Comparison of ENCODE assay signal across 2 mouse cellular contexts in the genomic region with DNA sequence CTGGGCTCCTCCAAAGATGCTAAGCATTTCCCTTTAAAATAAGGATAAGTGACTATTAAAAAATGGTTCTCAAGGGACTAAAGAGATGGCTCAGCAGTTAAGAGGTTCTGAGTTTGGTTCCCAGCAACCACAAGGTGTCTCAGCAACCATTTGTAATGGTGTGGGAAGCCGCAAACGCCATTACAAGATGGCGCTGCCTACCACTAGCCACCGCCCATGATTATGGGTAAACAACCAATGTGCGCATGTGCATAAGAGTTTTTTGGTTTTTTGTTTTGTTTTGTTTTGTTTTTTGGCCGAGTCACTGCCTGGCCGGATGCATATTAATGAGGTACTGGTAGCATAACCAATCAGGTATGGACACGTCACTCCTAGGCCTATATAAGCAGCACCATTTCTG. TPM values are rescaled to one million over a fixed set of nuclear protein-coding genes. Genes with fewer than 3 reads are reported as not detected.
"Had no signal": no experiment of that assay in that cellular context is flagged by ENCODE, and none has a peak within 500 bp of the region (broad histone marks: within the 10 kb centered on the region; RNA-seq: fewer than 3 reads in every experiment).

No protein-coding gene starts in this region.

RNA-seq across cellular contexts. Expression of a gene that starts 33.8 kb away (rescaled TPM):
- total RNA-seq: hematopoietic stem cell, adult 5-6 weeks; hindbrain, postnatal 0 days had no signal
